Mouse (Mus musculus) ES-Bruce4 (cell line): Measurements from ENCODE around the gene Ywhah.

Experiments used
- CTCF ChIP-seq: IDR thresholded peaks from one replicate; pipeline ENCODE4 v1.8.1; 2011; ENCODE audit warnings: low read depth, low read length
- EP300 ChIP-seq: IDR thresholded peaks from 2 replicates; pipeline ENCODE4 v1.6.1; 2011; ENCODE audit warnings: low read depth, low read length; ENCODE audit not compliant: insufficient read depth
- POLR2A ChIP-seq: IDR thresholded peaks from one replicate; pipeline ENCODE4 v1.8.1; 2011; ENCODE audit warnings: low read length; ENCODE audit not compliant: insufficient read depth

DNA sequence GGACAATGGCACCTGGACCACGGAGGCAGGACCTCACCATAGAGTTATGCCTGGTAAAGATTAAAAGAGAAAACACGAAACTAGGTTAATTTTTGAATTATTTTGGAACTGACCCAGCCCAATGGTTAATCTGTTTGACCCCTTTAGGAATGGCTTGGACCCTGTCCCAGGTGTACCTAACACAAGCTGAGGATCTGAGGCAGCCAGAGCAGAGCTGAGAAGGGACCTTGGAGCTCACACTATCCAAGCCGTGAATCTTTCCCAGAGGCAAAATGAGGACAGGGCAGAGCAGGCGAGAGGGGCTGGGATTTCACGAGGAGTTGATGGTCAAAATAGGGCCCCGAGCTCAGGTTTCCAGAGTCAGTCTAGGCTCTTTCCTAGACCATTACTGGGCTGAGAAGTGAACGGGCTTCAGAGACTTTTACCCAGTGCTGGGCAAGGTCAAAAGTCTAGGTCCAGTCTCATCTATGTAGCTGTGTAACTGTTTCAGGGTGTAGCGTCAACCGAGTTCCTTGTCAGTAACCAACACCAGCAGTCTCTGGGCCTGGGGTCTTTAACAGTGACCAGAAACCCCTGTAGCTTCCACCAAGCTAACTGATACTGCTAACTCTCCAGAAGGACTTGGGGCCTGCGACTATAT, 37.6 kb downstream of the Ywhah start:
- TF ChIP-seq CTCF (no peak), EP300 (no peak), POLR2A (no peak)
